Comparison of ENCODE assay signal across 7 mouse cellular contexts in genomic region chr11:87757001-87757954, GRCm38 (mm10). TPM values are rescaled to one million over a fixed set of nuclear protein-coding genes. Genes with fewer than 3 reads are reported as not detected.
DNase-seq lines count a peak whose midpoint lies in the region; ATAC-seq lines count a peak whose summit lies in the region.

No protein-coding gene starts in this region.

- peak overlapping the region; percentile 20 for H3K4me3 ChIP-seq in midbrain, embryonic 10.5 days
- no peak overlapping the region for H3K4me3 ChIP-seq in midbrain, embryonic 16.5 days (ENCODE audit: low read depth, low read length)
- H3K4me3 ChIP-seq in liver, embryonic 16.5 days (ENCODE audit: low read depth, low read length), result peak overlapping the region; percentile 75

- H3K9me3 ChIP-seq in midbrain, embryonic 10.5 days (replicated peaks), result no peaks in the 10 kb centered on the region
- no peaks in the 10 kb centered on the region for H3K9me3 ChIP-seq in midbrain, embryonic 16.5 days (replicated peaks; ENCODE audit: control insufficient read depth, low read length, poor library complexity, severe bottlenecking)
- H3K9me3 ChIP-seq in liver, embryonic 16.5 days (replicated peaks; ENCODE audit: control insufficient read depth, low read length), result no peaks in the 10 kb centered on the region

- peaks cover 20% of the 10 kb centered on the region for H3K4me1 ChIP-seq in midbrain, embryonic 10.5 days
- peaks cover 15% of the 10 kb centered on the region for H3K4me1 ChIP-seq in midbrain, embryonic 16.5 days (ENCODE audit: control insufficient read depth, insufficient read depth, low read length)
- peaks cover 39% of the 10 kb centered on the region for H3K4me1 ChIP-seq in liver, embryonic 16.5 days (ENCODE audit: control insufficient read depth, low read depth, low read length)

- DNase-seq in midbrain, embryonic 10.5 days (ENCODE audit: low spot score), result no peak
- peak; percentile 42 for DNase-seq in c-Kit-negative CD71-positive TER-119-positive erythroid progenitor cells, embryonic 14.5 days (ENCODE audit: low read depth, low spot score)
- DNase-seq in thymus, postnatal 36 days, result peak; percentile 68 to 75
- DNase-seq in cerebellum, adult 8-10 months, result no peak
- no peak for DNase-seq in frontal cortex, postnatal 14 days (ENCODE audit: low spot score in 2 of 2)

- no peaks in the 10 kb centered on the region for H3K36me3 ChIP-seq in midbrain, embryonic 10.5 days
- no peaks in the 10 kb centered on the region for H3K36me3 ChIP-seq in midbrain, embryonic 16.5 days (ENCODE audit: control insufficient read depth, insufficient read depth, low read length)
- peaks cover 13% of the 10 kb centered on the region for H3K36me3 ChIP-seq in liver, embryonic 16.5 days (ENCODE audit: control insufficient read depth, insufficient read depth)

- no peak for ATAC-seq in midbrain, embryonic 16.5 days
- ATAC-seq in liver, embryonic 16.5 days (ENCODE audit: low read depth), result no peak

- H3K27me3 ChIP-seq in midbrain, embryonic 10.5 days (ENCODE audit: low read depth, poor library complexity, severe bottlenecking), result peaks cover 34% of the 10 kb centered on the region
- no peaks in the 10 kb centered on the region for H3K27me3 ChIP-seq in midbrain, embryonic 16.5 days (ENCODE audit: control insufficient read depth, insufficient read depth, low read depth, low read length)
- H3K27me3 ChIP-seq in liver, embryonic 16.5 days (ENCODE audit: control insufficient read depth, insufficient read depth, low read depth, low read length), result peaks cover 20% of the 10 kb centered on the region

- no peak overlapping the region for H3K9ac ChIP-seq in midbrain, embryonic 16.5 days (ENCODE audit: low read depth, low read length)
- H3K9ac ChIP-seq in liver, embryonic 16.5 days (ENCODE audit: low read depth, low read length), result peak overlapping the region; percentile 89

- 89% methylated on average over 25 of the region's 25 CpGs for WGBS in midbrain, embryonic 10.5 days
- 92% methylated on average over 25 of the region's 25 CpGs for WGBS in midbrain, embryonic 16.5 days
- WGBS in liver, embryonic 16.5 days (ENCODE audit: insufficient replicate concordance), result 12% methylated on average over 25 of the region's 25 CpGs

- no peak overlapping the region for H3K4me2 ChIP-seq in midbrain, embryonic 16.5 days (ENCODE audit: low read length)
- peak overlapping the region; percentile 80 for H3K4me2 ChIP-seq in liver, embryonic 16.5 days (ENCODE audit: low read depth, low read length)

- no peak overlapping the region; the same call in 1 of the 2 replicates for H3K27ac ChIP-seq in midbrain, embryonic 10.5 days (replicated peaks)
- H3K27ac ChIP-seq in midbrain, embryonic 16.5 days (ENCODE audit: low read length), result no peak overlapping the region
- peak overlapping the region; percentile 99 for H3K27ac ChIP-seq in liver, embryonic 16.5 days (ENCODE audit: low read length)

RNA-seq across cellular contexts. Expression of gene Tspoap1, which starts 3.1 kb away (rescaled TPM):
- 8.2 and 14.7 TPM in 2 replicates for polyA plus RNA-seq in midbrain, embryonic 10.5 days (2016; fragmentation: Nextera tagmentation; extraction: Ambion mirVana)
- 62.6 and 68.5 TPM in 2 replicates for polyA plus RNA-seq in midbrain, embryonic 16.5 days (2015; fragmentation: Nextera tagmentation; extraction: Ambion mirVana)
- polyA plus RNA-seq in liver, embryonic 16.5 days (2015; fragmentation: Nextera tagmentation; extraction: Ambion mirVana), result 1.7 and 2.7 TPM in 2 replicates

RNA-seq across cellular contexts. Expression of gene Supt4a, which starts 19.9 kb away (rescaled TPM):
- 157 and 171 TPM in 2 replicates for polyA plus RNA-seq in midbrain, embryonic 10.5 days (2016; fragmentation: Nextera tagmentation; extraction: Ambion mirVana)
- polyA plus RNA-seq in midbrain, embryonic 16.5 days (2015; fragmentation: Nextera tagmentation; extraction: Ambion mirVana), result 127 TPM in 2 replicates
- 180 and 196 TPM in 2 replicates for polyA plus RNA-seq in liver, embryonic 16.5 days (2015; fragmentation: Nextera tagmentation; extraction: Ambion mirVana)

RNA-seq across cellular contexts. Expression of gene Mpo, which starts 36.1 kb away (rescaled TPM):
- 2.5 and 2.7 TPM in 2 replicates for polyA plus RNA-seq in midbrain, embryonic 10.5 days (2016; fragmentation: Nextera tagmentation; extraction: Ambion mirVana)
- polyA plus RNA-seq in midbrain, embryonic 16.5 days (2015; fragmentation: Nextera tagmentation; extraction: Ambion mirVana), result 0.08 and 0.22 TPM in 2 replicates
- 420 and 425 TPM in 2 replicates for polyA plus RNA-seq in liver, embryonic 16.5 days (2015; fragmentation: Nextera tagmentation; extraction: Ambion mirVana)

Comparison
In these comparisons a context has a peak if more than half of its experiments do, and no peak if none do; other contexts are left out.
1. DNase-seq: peak in c-Kit-negative CD71-positive TER-119-positive erythroid progenitor cells, embryonic 14.5 days (single experiment) and thymus, postnatal 36 days (2 of 2); none in midbrain, embryonic 10.5 days (single experiment), cerebellum, adult 8-10 months (single experiment) and frontal cortex, postnatal 14 days (0 of 2).
2. RNA of gene Mpo, which starts 36.1 kb away (polyA plus RNA-seq): 420 to 425 TPM in liver, embryonic 16.5 days; 2.5 to 2.7 TPM in midbrain, embryonic 10.5 days and 0.08 to 0.22 TPM in midbrain, embryonic 16.5 days; every median in the first group is over 100 times any median in the second.